Mouse (Mus musculus) activated CD4-positive, CD25-positive, alpha-beta regulatory T cell, adult 4 months (primary cell): ENCODE measurements at regions not wholly inside any gene's neighbourhood (a gene's known extent, or its start where the extent isn't known, plus 50 kb on each side); places are given as distances from the start of the nearest gene placed in this dataset.

Source experiments
- ATAC-seq: one replicate; pipeline ENCODE4 v1.8.0; 2017

DNA sequence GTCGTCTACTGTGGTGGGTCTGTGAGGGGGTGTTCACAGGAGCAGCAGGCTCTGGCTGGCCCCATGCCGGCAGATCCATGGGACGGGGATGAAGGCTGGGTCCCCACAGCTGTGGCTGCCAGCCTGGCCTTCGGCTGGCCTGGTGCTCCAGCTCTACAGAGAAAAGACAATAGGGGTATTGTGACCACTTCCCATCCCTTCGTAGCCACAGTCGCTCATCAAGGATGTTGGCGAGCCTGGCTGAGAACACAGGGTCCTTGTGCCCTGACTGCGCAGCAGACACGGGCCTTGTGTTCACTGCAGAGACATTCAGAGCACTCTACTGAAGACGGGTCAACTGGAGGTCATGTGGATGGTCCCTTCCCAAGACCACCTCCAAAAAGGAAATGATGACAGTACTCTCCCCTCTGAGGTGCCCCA, 102.4 kb upstream of the 1700021F07Rik start:
- no peak for ATAC-seq

DNA sequence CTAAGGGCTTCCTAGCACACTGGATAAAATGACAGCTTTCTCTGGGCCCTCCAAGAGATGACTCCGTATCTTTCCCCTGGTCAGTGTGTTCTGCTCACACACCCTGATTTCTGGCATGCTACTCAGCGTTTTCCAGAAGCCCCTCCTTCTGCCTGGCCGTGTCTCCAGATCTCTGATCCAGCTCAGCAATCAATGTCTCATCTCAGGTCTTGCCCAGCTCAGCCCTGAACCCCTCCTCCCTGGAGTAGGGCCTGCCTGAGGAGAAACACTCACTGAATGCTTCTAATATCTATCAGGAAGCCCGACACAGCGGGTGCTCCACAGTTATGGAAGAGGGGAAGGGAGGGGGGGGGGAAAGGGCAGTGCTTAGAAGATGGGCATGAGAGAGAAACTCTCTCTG, 101.9 kb upstream of the 1700021F07Rik start:
- ATAC-seq, result no peak

DNA sequence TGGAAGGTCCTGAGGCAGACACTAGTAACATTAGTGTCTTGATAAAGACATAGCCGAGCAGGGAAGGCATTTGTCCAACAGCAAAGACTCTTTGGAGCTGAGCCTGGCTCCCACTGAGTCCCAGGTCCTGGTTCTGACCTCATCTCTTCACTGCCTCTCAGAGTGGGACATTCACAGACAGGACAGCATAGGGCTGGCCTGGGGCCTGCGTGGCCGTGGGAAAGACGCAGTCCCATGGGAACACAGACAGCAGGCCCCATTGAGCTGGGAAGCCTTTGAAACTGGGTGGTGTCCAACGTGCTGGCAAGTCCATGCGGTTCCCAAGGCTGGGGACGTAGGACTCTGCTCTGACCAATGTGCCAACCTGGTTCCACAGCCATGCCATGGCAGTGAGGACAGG, 97.5 kb upstream of the 1700021F07Rik start:
- no peak for ATAC-seq

DNA sequence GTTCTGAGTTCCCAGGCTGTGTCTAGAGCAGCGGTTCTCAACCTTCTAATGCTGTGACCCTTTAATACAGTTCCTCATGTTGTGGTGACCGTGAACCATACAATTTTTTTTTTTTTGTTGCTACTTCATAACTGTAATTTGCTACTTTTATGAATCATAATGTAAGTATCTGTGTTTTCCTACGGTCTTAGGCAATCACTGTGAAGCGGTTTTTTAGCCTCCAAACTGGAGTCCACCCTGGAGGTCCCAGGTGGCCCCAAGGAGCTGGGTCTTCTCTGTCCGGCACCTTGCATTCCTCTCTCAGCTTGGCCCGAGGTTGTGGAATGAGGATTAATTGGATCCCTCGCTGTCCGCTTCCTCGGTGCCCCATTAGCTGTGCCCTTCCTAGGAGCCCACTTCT, 96.6 kb upstream of the 1700021F07Rik start:
- ATAC-seq, result no peak

DNA sequence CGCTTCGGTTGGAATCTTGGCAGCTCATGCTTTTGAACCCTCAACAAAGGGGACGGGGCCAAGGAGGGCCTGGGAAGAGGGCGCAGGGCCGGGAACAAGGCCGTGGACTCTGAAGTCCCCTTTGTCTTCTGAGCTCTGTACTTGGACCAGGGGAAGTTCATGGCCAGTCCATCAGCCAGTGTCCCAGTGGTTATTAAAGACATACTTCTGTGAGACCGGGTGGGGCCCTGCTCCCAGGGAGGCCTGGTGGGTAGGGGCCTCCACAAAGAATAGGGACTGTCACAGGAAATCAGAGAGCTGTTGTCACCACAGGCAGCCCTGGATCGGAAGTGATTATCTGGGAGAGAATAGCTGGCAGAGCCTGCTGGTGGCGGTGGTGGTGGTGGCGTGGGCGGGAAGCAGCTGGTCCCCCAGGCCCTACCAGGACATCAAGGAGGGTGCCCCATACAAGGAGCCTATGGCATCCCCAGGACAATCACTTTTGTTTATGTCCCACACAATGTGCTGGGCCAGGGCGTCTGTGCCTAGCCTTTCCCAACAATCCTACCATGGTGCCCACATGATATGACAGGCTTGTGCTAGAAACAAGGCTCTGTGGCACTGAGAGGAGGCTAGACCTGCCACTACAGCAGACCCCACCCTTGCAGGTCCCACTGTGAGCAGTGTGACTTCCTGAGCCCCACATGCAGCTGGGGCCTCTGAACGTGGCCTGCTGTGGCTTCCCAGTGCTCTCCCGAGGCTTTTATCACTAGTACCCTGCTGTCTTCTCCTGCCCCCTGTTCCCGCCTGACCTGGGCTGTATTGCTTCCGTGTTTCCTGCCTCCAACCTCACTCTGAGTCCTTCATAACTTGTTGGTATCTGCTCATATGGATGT, 96.0 kb upstream of the 1700021F07Rik start:
- ATAC-seq, result no peak

DNA sequence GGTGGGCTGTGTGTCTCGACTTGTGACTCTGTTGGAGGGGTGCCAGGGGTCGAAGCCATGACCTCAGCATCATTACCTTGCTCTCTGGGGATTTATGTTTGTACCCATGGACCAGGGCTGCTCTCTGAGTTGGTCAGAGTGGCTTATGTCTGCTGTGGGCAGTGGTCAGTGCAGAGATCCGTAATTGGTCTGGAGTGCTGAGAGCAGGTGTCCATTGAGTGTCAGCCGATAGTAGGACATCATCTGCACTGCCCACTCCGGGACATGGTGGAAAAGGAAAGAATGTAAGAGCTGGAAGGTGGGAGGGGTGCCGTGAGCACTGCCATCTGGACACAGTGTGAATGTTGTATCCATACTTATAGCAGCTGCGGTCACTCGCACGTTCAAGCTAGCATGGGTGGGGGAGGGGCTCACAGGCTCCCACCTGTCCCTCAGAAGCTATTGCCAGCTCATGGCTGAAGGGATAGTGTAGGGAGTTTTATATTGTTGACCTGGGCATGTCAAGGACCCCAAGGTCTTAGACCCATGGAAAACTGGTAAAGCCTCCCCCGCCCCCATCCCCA, 94.4 kb upstream of the 1700021F07Rik start:
- ATAC-seq, result no peak

DNA sequence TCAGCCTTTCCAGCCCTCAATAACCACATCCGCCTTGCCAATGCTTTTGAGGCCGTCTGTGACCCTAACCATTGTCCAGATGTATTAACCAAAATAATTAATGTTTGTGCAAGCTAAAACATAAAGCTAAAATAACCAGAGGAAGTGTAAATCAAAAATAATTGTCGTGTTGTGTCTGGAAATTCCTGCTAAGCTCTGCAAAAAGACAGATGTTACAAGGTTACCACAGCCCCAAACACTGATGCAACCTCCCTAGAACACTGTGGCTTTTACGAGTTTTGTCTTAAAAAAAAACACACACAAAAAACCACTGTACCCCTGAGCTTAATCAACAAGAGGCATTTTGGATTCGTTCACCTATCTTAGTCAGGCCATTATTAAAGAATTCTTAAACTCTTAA, 90.5 kb upstream of the 1700021F07Rik start:
- no peak for ATAC-seq

DNA sequence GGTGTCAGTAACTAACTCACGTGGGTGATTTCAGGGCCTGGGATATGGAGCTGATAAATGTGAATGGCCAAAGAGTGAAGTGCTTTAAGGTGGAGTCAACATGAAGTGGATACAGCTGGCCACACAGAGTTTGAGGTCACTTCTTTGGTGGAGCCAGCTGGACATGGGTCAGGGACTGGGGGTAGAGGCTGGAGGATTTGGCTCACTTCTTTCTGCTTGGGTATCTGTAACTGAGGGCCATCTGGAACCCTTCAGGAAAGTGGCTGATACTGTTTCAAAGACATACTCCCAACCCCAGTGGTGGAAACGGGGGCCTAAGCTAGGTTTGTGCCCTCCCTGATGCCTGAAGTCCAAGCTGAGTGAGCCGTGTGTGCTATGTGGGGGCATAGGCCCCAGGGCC, 90.1 kb upstream of the 1700021F07Rik start:
- ATAC-seq, result no peak

DNA sequence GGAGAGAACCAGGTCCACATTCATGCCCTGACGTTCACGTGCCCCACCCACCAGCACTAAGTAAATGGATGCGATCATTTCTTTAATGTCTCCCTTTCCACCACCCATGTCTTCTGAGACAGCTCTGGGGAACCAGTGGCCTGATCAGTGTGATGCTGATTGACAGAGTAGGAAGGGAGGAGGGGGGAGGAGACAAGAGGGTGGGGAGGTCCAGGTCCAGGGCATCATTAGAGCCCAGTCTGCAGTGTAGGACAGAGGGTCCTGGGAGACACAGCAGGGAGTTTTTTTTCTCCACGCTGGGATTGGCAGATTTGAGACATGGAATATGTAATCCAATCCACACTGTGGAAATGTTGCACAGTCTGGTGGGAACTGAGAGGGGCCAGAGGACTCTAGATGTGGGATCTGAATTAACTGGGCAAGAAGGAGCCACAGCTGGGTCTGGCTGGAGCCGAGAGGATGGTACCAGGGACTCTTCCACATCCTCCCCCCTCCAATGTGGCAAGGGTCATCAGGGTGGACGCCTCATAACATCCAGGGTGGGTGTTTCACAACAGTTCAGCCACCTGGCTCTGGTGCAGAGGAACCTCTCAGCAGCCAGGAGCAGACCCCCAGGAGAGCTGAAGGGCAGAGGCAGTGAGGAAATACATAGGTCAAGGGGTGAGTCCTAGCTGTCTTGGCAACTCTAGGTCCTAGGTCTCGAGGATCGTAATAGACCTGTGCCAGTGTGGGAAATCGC, 89.3 kb upstream of the 1700021F07Rik start:
- no peak for ATAC-seq

DNA sequence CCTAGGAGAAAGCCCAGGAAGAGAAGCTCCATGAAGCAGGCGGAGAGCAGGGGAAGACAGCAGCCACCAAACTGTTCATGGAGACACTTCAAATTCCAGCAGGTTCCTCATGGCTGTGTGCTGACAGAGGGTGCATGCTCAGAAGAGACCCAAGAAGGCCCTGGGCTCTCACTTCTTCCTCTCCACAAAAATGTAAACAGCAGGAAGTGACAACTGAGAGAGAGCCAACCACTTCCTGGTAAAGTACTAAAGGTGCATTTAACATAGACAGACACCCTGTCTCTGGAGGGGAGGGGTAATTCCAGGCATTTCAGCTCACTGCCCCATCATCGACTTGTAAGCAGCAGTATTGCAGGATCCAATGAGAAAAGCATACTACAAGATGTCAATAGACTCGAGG, 85.8 kb upstream of the 1700021F07Rik start:
- peak; percentile 99 for ATAC-seq

DNA sequence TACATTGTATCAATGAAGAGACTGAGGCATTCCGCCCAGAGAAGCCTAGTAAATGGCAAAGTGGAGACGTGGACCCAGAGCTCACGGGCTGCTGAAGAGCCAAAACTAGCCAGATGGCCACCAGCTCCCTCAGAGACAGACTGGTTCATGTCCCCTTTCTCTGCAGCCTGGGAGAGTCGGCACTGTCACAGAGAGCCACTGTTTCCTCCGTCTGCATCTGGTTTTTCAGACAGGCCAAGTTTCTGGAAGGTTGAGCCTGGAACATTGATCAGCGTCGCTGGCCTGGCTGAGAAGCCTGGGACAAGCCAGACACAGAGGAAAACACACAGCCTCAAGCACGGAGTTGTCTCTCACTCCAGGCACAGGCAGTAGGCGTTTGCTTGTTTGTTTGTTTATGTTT, 83.4 kb upstream of the 1700021F07Rik start:
- ATAC-seq, result no peak

DNA sequence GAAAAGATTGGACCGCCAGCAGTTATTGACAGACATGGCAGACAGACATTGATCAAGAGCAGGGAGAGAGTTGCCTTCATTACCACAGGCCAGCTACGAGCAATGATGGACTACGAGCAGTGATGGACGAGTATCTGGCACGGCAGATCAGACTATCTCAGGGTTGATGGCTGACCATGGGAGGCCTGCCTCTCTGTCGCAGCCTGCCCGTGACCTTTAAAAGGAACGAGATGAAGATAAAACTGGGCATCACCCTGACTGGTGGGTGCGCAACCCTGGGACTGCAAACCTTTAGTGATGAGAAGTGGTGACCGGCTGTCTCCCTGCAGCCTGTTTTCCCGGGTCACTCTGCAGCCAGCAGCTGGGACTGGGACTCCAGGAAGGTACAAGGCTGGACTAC, 80.3 kb upstream of the 1700021F07Rik start:
- no peak for ATAC-seq

DNA sequence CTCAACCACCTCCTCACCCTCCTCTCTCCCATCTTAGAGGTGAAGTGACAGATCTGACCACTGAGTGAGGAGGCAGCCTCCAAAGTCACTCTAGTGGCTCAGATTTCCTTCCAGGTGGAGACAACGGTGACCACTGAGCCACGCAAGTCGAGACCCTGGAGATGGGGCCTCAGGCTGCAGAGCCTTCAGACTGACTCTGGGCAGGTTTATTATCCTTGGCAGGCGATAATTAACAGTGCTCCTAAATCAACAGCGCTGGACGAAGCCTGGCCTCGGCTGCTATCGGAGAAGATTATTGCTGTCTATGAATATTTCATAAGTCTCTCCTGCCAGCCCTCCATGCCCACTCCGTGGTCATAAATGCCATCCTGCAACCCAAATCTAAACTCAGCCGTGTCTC, 79.1 kb upstream of the 1700021F07Rik start:
- no peak for ATAC-seq

DNA sequence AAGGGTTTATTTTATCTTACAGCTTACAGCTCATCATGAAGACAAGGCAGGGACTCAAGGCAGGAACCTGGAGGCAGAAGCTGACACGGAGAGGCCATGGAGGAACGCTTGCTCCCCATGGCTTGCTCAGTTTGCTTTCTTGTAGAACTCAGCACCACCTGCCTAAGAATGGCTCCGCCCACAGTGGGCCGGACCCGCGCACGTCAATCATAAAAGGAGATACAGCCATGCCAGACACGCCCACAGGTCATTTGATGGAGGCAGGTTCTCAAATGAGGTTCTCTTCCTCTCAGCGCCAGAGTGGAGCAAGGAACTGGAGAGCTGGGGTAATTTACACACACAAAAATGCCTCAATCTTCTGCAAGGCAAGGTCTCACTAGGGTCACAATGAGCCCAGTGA, 78.0 kb upstream of the 1700021F07Rik start:
- ATAC-seq, result peak; percentile 65

DNA sequence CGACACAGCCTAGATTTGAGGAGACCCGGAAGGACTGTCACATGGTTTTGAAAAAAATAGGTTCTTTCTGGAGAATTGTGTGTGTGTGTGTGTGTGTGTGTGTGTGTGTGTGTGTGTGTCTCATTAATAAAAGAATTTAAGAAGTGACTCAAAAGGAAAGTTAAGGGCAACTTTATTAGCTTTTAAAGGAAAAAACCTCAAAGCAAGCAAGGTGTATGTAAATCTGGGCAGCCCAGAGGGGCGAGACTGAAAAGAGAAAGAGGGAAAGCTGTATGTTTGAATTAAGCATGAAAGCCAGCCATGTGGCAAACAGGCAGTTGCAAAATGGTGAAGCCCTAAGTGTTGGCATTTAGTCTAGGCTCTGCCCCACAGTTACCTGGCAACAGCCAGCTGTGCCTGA, 77.3 kb upstream of the 1700021F07Rik start:
- ATAC-seq, result no peak

DNA sequence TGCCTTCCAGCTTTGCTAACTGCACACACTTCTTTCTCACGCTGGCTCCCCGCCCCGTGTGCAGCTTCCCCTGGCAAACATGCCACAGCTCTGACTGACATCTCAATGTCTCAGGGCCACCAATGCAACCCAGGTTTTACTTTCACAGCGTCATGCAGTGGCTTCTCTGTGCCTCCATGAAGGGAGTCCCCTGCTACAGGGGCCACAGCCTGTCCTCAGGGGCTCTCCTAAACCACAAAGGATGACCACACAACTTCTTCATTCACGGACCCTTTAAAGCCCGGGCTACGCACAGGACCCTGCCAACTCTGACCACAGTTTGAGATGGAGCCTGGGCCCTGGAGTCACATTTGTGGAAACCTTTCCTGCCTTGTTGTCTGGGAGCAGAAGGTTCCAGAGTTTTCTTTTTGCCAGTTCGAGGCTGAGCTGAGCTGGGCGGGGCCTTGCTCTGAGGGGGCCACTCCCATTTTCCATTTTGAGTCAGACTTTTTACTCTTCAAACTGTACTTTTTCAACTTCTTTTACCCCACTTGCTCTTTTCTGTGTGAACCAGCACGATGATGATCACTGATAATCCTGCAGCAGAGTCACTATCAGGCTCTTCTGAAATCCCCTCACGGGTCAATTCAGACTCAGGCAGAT, 73.7 kb upstream of the 1700021F07Rik start:
- ATAC-seq, result peak; percentile 26

DNA sequence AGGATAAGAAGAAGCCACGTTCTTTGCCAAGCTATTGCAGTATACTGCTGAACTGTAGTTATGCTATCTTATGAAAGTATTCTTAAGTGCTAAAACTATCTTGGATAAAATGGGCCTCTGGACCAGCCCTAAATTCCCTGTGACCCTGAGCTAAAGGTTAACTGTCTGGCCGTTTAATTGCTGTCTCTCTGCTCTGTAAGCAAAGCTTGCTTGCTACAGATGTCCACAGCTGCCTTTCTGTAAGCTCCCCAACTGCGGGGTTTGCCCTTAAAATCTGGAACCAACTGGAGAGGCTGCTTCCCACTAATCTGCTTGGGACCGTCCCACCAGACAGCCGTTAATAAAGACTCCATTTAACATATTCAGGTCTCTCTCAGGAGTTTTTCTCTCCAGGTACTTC, 73.2 kb upstream of the 1700021F07Rik start:
- ATAC-seq, result no peak

DNA sequence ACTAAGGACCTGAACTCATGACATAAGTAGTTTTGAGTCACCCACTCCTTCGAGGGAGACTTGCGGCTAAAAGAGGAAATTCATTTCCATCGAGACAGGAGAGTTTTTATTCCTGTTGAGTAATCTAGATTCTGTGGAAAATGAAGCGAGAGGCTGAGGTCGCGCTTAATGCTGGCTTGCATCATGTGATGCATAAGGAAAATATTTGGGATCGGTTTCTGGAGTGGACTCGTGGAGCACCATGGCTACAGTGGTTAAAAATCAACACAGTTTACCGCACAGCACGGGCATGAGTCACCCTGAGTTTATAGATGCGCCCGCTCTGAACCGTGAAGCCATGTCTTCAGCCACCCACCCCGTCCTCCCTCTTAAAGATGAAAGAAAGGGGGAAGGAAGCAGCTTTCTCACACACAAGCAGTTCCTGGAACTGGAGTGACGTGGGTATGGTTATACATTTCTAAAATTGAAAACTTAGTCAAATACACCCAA, 70.3 kb upstream of the 1700021F07Rik start:
- peak; percentile 80 for ATAC-seq

DNA sequence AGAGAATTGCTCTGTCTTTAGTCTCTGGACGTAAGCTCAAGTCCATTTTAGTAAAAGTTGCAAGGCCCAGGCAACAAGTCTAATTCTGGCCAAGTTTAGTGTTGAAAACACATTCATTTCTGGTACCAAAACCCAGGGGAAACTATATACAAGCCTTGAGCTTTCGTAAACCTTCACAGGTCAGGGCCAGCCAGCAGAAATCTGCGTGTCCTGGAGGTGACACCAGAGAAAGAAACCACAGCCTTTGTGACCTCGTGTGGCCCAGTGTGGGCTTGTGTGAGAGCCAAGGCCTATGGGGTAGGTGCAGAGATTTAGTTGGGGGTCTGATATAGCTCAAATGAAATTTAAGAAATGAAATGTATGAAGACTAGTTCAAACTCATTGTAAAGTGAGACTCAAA, 69.6 kb upstream of the 1700021F07Rik start:
- no peak for ATAC-seq

DNA sequence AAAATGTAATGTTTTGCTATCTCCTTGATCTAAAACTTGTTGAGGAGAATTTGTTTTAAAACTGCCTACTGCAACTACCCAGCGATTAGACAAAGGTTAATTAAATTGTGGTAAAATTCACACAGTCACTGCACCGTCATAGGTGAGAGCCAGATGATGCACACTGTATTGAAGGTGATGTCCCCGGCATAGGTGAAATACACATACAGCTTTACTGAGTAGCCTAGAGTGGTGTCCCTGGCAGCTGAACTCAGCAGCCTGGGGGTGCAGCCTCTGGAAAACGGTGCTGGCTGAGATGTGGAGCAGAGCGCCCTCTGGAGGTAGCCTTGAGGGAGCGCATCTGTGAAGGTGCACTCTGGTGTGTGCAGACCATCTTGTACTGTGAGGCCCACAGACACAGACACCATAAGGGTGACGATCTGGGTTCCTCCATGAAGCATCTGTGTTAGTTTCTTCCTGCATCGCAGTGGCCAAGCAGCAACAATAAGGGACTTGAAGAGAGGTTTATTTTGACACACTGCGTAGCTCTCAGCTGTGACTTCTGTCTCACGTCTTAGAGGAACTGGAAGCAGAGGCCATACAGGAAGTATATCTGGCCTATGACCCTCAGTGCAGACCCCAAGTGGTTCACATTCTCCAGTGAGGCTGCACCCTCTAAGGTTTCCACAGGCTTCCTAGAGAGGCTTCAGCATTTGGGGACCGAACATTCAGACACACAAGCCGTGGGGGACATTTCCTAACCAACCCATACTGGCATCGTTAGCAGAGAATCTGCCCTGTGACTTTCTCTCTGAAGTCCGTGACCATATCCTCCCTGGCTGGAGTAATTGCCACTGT, 68.6 kb upstream of the 1700021F07Rik start:
- no peak for ATAC-seq

DNA sequence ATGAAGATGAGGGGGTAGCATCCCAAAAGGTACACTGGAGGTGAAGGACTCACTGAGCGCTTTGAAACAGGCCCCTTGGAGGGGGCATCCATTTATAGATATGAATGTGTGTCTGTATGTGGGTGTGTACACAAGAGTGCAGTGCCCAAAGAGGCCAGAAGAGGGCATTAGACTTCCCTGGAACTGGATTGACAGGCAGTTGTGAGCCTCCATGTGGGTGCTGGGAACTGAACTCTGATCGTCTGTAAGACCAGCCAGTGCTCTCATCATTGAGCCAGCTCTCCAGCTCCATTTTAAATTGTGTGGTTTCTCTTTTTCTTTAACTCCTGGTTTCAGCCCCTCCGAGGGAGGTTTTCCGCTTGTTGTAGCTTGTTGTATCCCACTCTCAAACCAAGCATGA, 67.6 kb upstream of the 1700021F07Rik start:
- no peak for ATAC-seq

DNA sequence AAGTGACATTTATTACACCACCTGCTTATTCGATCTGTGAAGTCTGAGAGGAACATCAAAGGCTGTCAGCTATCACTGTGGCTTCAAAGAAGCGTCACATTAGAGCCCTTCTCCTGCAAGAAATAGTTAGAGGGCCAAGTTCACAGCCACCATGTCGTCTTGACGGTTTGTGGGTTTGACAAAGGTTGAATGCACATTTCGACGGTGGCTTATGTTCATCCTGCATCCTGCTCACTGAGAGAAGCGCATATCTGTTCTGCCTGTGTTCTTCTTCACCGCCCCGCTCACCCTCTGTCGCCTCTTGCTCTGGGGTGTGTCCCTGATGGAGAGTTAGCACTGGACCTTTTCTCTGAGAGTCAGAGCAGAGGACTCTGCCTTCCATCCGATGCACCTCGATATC, 67.2 kb upstream of the 1700021F07Rik start:
- peak; percentile 8 for ATAC-seq
